ENCODE assay signal across 7 mouse cellular contexts in the genomic region with DNA sequence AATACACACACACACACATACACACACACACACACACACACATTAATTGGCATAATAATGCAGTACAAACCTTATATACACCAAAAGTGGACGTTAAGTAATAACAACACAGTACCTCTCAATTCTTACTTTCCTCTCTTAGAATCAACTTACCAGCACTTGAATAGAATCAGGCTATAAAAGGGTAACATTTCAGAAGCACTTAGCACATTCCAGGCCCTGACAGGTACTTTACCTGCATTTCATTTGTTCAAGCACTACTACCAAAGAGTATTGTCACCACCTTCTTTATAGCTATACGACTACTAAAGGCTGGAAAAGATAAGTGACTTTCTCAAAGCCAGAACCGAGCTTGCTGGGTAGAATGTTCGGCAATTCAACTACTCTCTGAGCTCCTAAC. TPM values are rescaled to one million over a fixed set of nuclear protein-coding genes. Genes with fewer than 3 reads are reported as not detected.
DNase-seq lines count a peak whose midpoint lies in the region; ATAC-seq and TF ChIP-seq lines count a peak whose summit lies in the region.

No protein-coding gene starts in this region.

- TF ChIP-seq CTCF in liver, embryonic 14.5 days (IDR thresholded peaks at IDR 0.05; ENCODE audit: low read depth): no peak
- no peak for TF ChIP-seq CTCF in stomach, postnatal 0 days (IDR thresholded peaks at IDR 0.05; ENCODE audit: low read depth)

- H3K4me2 ChIP-seq in lung, embryonic 15.5 days: peak overlapping the region; percentile 60
- peak overlapping the region; percentile 90 for H3K4me2 ChIP-seq in forebrain, embryonic 13.5 days
- peak overlapping the region; percentile 89 for H3K4me2 ChIP-seq in liver, embryonic 14.5 days (ENCODE audit: low read depth)
- H3K4me2 ChIP-seq in stomach, postnatal 0 days (replicated peaks; ENCODE audit: low read depth): peak overlapping the region; percentile 77

- peaks cover 13% of the 10 kb centered on the region; the same call in 1 of the 2 replicates for H3K4me1 ChIP-seq in lung, embryonic 15.5 days
- H3K4me1 ChIP-seq in forebrain, embryonic 13.5 days: peaks cover 14% of the 10 kb centered on the region
- H3K4me1 ChIP-seq in liver, embryonic 14.5 days (replicated peaks; ENCODE audit: control insufficient read depth in 2 of 2, insufficient read depth in 2 of 2, low read length in 1 of 2): peaks cover 13 to 18% of the 10 kb centered on the region in 2 experiments
- H3K4me1 ChIP-seq in stomach, postnatal 0 days (replicated peaks; ENCODE audit: control insufficient read depth, insufficient read depth): peaks cover 6% of the 10 kb centered on the region; the same call in 1 of the 2 replicates

- H3K36me3 ChIP-seq in lung, embryonic 15.5 days: 0 out of 2 replicates have a peak, but pooled peaks cover 3% of the 10 kb centered on the region
- H3K36me3 ChIP-seq in forebrain, embryonic 13.5 days (ENCODE audit: poor library complexity, severe bottlenecking): no peaks in the 10 kb centered on the region
- no peaks in the 10 kb centered on the region for H3K36me3 ChIP-seq in liver, embryonic 14.5 days (replicated peaks; ENCODE audit: control insufficient read depth, insufficient read depth, low read depth)
- no peaks in the 10 kb centered on the region for H3K36me3 ChIP-seq in stomach, postnatal 0 days (ENCODE audit: control insufficient read depth, insufficient read depth, low read length)

- DNase-seq in lung, postnatal 10 days: no peak
- DNase-seq in liver, embryonic 14.5 days (ENCODE audit: low read depth in 3 of 3, low spot score in 3 of 3): no peak
- no peak for DNase-seq in stomach, postnatal 0 days (ENCODE audit: low spot score)
- DNase-seq in right cerebral cortex, adult 2 months (ENCODE audit: low spot score in 2 of 2): no peak
- DNase-seq in cerebellum, postnatal 14 days: no peak

- H3K9ac ChIP-seq in lung, embryonic 15.5 days: no peak overlapping the region
- no peak overlapping the region for H3K9ac ChIP-seq in forebrain, embryonic 13.5 days
- peak overlapping the region; percentile 91 for H3K9ac ChIP-seq in liver, embryonic 14.5 days (replicated peaks)
- no peak overlapping the region for H3K9ac ChIP-seq in stomach, postnatal 0 days (ENCODE audit: low read length)

- ATAC-seq in lung, embryonic 15.5 days (ENCODE audit: borderline replicate concordance, extremely low read depth, low FRiP score, low TSS enrichment): no peak
- ATAC-seq in forebrain, embryonic 13.5 days: no peak
- ATAC-seq in liver, embryonic 14.5 days (ENCODE audit: insufficient read depth): no peak
- no peak for ATAC-seq in stomach, postnatal 0 days (ENCODE audit: low FRiP score, low TSS enrichment)

- peak overlapping the region; percentile 84 for H3K4me3 ChIP-seq in lung, embryonic 15.5 days
- H3K4me3 ChIP-seq in forebrain, embryonic 13.5 days: peak overlapping the region; percentile 87
- peak overlapping the region; percentile 95 to 97 for H3K4me3 ChIP-seq in liver, embryonic 14.5 days (ENCODE audit: insufficient read depth in 1 of 2, low read depth in 2 of 2, low read length in 2 of 2)
- H3K4me3 ChIP-seq in stomach, postnatal 0 days (ENCODE audit: low read depth, low read length): peak overlapping the region; percentile 94

- H3K9me3 ChIP-seq in lung, embryonic 15.5 days: no peaks in the 10 kb centered on the region
- no peaks in the 10 kb centered on the region for H3K9me3 ChIP-seq in forebrain, embryonic 13.5 days (replicated peaks)
- H3K9me3 ChIP-seq in liver, embryonic 14.5 days (ENCODE audit: control insufficient read depth, low read length): no peaks in the 10 kb centered on the region
- no peaks in the 10 kb centered on the region for H3K9me3 ChIP-seq in stomach, postnatal 0 days (ENCODE audit: control insufficient read depth, low read length)

- H3K27me3 ChIP-seq in lung, embryonic 15.5 days: no peaks in the 10 kb centered on the region; the same call in 1 of the 2 replicates
- H3K27me3 ChIP-seq in forebrain, embryonic 13.5 days: peaks cover 14% of the 10 kb centered on the region
- H3K27me3 ChIP-seq in liver, embryonic 14.5 days (ENCODE audit: control insufficient read depth, insufficient read depth, low read length): no peaks in the 10 kb centered on the region
- H3K27me3 ChIP-seq in stomach, postnatal 0 days (ENCODE audit: control insufficient read depth, insufficient read depth, low read length): no peaks in the 10 kb centered on the region

- TF ChIP-seq EP300 in liver, embryonic 14.5 days (IDR thresholded peaks at IDR 0.05; ENCODE audit: low read depth): no peak
- TF ChIP-seq EP300 in stomach, postnatal 0 days (optimal IDR thresholded peaks at IDR 0.05): no peak

- 58% methylated on average over 4 of the region's 4 CpGs for WGBS in lung, embryonic 15.5 days
- WGBS in forebrain, embryonic 13.5 days: 85% methylated on average over 4 of the region's 4 CpGs
- 37% methylated on average over 4 of the region's 4 CpGs for WGBS in liver, embryonic 14.5 days (ENCODE audit: insufficient replicate concordance)
- WGBS in stomach, postnatal 0 days: 78% methylated on average over 4 of the region's 4 CpGs

- H3K27ac ChIP-seq in lung, embryonic 15.5 days: no peak overlapping the region
- H3K27ac ChIP-seq in forebrain, embryonic 13.5 days: no peak overlapping the region
- H3K27ac ChIP-seq in liver, embryonic 14.5 days: peak overlapping the region; percentile 74
- no peak overlapping the region for H3K27ac ChIP-seq in stomach, postnatal 0 days (replicated peaks)

RNA-seq across cellular contexts. Expression of gene Spopl, which starts 1.3 kb away (rescaled TPM):
- 11.3 and 13.1 TPM in 2 replicates for polyA plus RNA-seq in lung, embryonic 15.5 days (2015; fragmentation: Nextera tagmentation; extraction: Ambion mirVana)
- polyA plus RNA-seq in forebrain, embryonic 13.5 days (2015; fragmentation: Nextera tagmentation; extraction: Ambion mirVana): 9.5 and 12.4 TPM in 2 replicates
- polyA plus RNA-seq in liver, embryonic 14.5 days (2012; rRNA removed): 2.3 and 3.2 TPM in 2 replicates
- 7.2 and 7.7 TPM in 2 replicates for polyA plus RNA-seq in liver, embryonic 14.5 days (2014; fragmentation: Nextera tagmentation; extraction: Ambion mirVana)
- 6.6 and 8.1 TPM in 2 replicates for polyA plus RNA-seq in stomach, postnatal 0 days (2015; fragmentation: Nextera tagmentation; extraction: Ambion mirVana)
